Mouse (Mus musculus) thymus, adult 2 months (tissue): ENCODE data around the gene Rassf8.

Experiments
- CTCF ChIP-seq: fragments of 200-500 bp; IDR thresholded peaks from 2 replicates; pipeline ENCODE4 v1.5.1; 2012; ENCODE audit warnings: mild to moderate bottlenecking, control low read depth, low read length, moderate library complexity, borderline replicate concordance; ENCODE audit not compliant: control insufficient read depth, poor library complexity, insufficient read depth; ENCODE audit errors: extremely low read depth
- POLR2A ChIP-seq: fragments of 200-500 bp; IDR thresholded peaks from 2 replicates; pipeline ENCODE4 v1.6.1; 2012; ENCODE audit warnings: mild to moderate bottlenecking, low read length, control low read depth, moderate library complexity; ENCODE audit not compliant: control insufficient read depth, poor library complexity, insufficient read depth; ENCODE audit errors: extremely low read depth

GRCm38 (mm10) chr6:145806784-145807183, 60.2 kb downstream of the Rassf8 start:
- TF ChIP-seq POLR2A (no peak), CTCF (no peak)
